Mouse (Mus musculus): ENCODE measurements around the gene Lage3. TPM values are rescaled to one million over a fixed set of nuclear protein-coding genes. Genes with fewer than 3 reads are reported as not detected.
"Not testable (repeated sequence)": the region's sequence is repeated elsewhere in the genome, so short reads cannot be mapped to it uniquely, and the experiment has no call there.

The Lage3 gene
- polyA plus RNA-seq, 1 experiment from 2014 or later, result 114 TPM

- Histone ChIP-seq H3K36me3 (ENCODE audit: insufficient read depth) (no peaks in the 10 kb centered on the region), H3K9ac (peak overlapping the region; percentile 77), H3K9me3 (ENCODE audit: low read depth, low read length) (no peaks in the 10 kb centered on the region), H3K4me2 (peak overlapping the region; percentile 59), H3K27ac (ENCODE audit: low read depth) (peak overlapping the region; percentile 73), H3K4me1 (ENCODE audit: insufficient read depth) (no peaks in the 10 kb centered on the region), H3K27me3 (ENCODE audit: insufficient read depth, low read length) (no peaks in the 10 kb centered on the region), H3K4me3 (ENCODE audit: low read depth, low read length) (peak overlapping the region; percentile 57)
- 10% methylated on average over 36 of the region's 49 CpGs for WGBS
- TF ChIP-seq CTCF (IDR thresholded peaks at IDR 0.05; ENCODE audit: low read depth), result peak; percentile 47
- peak; percentile 81 for ATAC-seq (ENCODE audit: insufficient read depth)
- peak; percentile 82 for DNase-seq
Measured at GRCm38 (mm10) chrX:74368209-74368909, 14.9 kb upstream of the Lage3 start.

- H3K4me1 ChIP-seq (ENCODE audit: insufficient read depth), result no peaks in the 10 kb centered on the region
- no peak for TF ChIP-seq CTCF (IDR thresholded peaks at IDR 0.05; ENCODE audit: low read depth)
- no peaks in the 10 kb centered on the region for H3K36me3 ChIP-seq (ENCODE audit: insufficient read depth)
- peak overlapping the region; percentile 77 for H3K9ac ChIP-seq
- H3K4me3 ChIP-seq (ENCODE audit: low read depth, low read length), result peak overlapping the region; percentile 57
- peak overlapping the region; percentile 59 for H3K4me2 ChIP-seq
- 57% methylated on average over 10 of the region's 10 CpGs for WGBS
- DNase-seq (no peak), ATAC-seq (ENCODE audit: insufficient read depth) (no peak)
- no peaks in the 10 kb centered on the region for H3K27me3 ChIP-seq (ENCODE audit: insufficient read depth, low read length)
- no peaks in the 10 kb centered on the region for H3K9me3 ChIP-seq (ENCODE audit: low read depth, low read length)
- H3K27ac ChIP-seq (ENCODE audit: low read depth), result no peak overlapping the region
Measured at GRCm38 (mm10) chrX:74367512-74367911, 14.1 kb upstream of the Lage3 start.

GRCm38 (mm10) chrX:74359171-74359570 lies 5.8 kb upstream of the Lage3 start:
- H3K9ac ChIP-seq, result no peak overlapping the region
- peak; percentile 30 for DNase-seq
- ATAC-seq (ENCODE audit: insufficient read depth), result no peak
- no peak for TF ChIP-seq CTCF (IDR thresholded peaks at IDR 0.05; ENCODE audit: low read depth)
- H3K4me1 ChIP-seq (ENCODE audit: insufficient read depth), result no peaks in the 10 kb centered on the region
- H3K27ac ChIP-seq (ENCODE audit: low read depth), result no peak overlapping the region
- no peak overlapping the region for H3K4me3 ChIP-seq (ENCODE audit: low read depth, low read length)
- H3K9me3 ChIP-seq (ENCODE audit: low read depth, low read length), result no peaks in the 10 kb centered on the region
- H3K36me3 ChIP-seq (ENCODE audit: insufficient read depth), result no peaks in the 10 kb centered on the region
- H3K4me2 ChIP-seq, result no peak overlapping the region
- WGBS, result 36% methylated on average over 11 of the region's 11 CpGs
- no peaks in the 10 kb centered on the region for H3K27me3 ChIP-seq (ENCODE audit: insufficient read depth, low read length)

- not testable (repeated sequence) for H3K27me3 ChIP-seq (ENCODE audit: insufficient read depth, low read length); DNase-seq; H3K4me1 ChIP-seq (ENCODE audit: insufficient read depth); H3K4me2 ChIP-seq; H3K4me3 ChIP-seq (ENCODE audit: low read depth, low read length); H3K27ac ChIP-seq (ENCODE audit: low read depth); ATAC-seq (ENCODE audit: insufficient read depth); H3K9ac ChIP-seq; H3K9me3 ChIP-seq (ENCODE audit: low read depth, low read length); H3K36me3 ChIP-seq (ENCODE audit: insufficient read depth)
- 77% methylated on average over 3 of the region's 3 CpGs for WGBS
Measured at GRCm38 (mm10) chrX:74357069-74357468, 3.7 kb upstream of the Lage3 start.

GRCm38 (mm10) chrX:74352645-74353466 lies 562 bp downstream of the Lage3 start:
- H3K27me3 ChIP-seq (ENCODE audit: insufficient read depth, low read length), result no peaks in the 10 kb centered on the region
- H3K9me3 ChIP-seq (ENCODE audit: low read depth, low read length), result no peaks in the 10 kb centered on the region
- H3K36me3 ChIP-seq (ENCODE audit: insufficient read depth), result no peaks in the 10 kb centered on the region
- H3K27ac ChIP-seq (ENCODE audit: low read depth), result no peak overlapping the region
- ATAC-seq (ENCODE audit: insufficient read depth) (peak; percentile 72), DNase-seq (peak; percentile 4)
- 20% methylated on average over 13 of the region's 13 CpGs for WGBS
- peak overlapping the region; percentile 47 for H3K4me3 ChIP-seq (ENCODE audit: low read depth, low read length)
- peak overlapping the region; percentile 48 for H3K9ac ChIP-seq
- peak overlapping the region; percentile 67 for H3K4me2 ChIP-seq
- H3K4me1 ChIP-seq (ENCODE audit: insufficient read depth), result no peaks in the 10 kb centered on the region
- TF ChIP-seq CTCF (IDR thresholded peaks at IDR 0.05; ENCODE audit: low read depth), result no peak

- H3K4me1 ChIP-seq (ENCODE audit: insufficient read depth), result no peaks in the 10 kb centered on the region
- WGBS, result 27% methylated on average over 2 of the region's 2 CpGs
- H3K9me3 ChIP-seq (ENCODE audit: low read depth, low read length), result no peaks in the 10 kb centered on the region
- H3K9ac ChIP-seq, result peak overlapping the region; percentile 56; the same call in 1 of the 2 replicates
- DNase-seq, result no peak
- peak overlapping the region; percentile 48 for H3K4me3 ChIP-seq (ENCODE audit: low read depth, low read length)
- no peak for ATAC-seq (ENCODE audit: insufficient read depth)
- 0 out of 2 replicates have a peak, but pooled peaks cover 13% of the 10 kb centered on the region for H3K36me3 ChIP-seq (ENCODE audit: insufficient read depth)
- H3K27me3 ChIP-seq (ENCODE audit: insufficient read depth, low read length), result no peaks in the 10 kb centered on the region
- TF ChIP-seq CTCF (IDR thresholded peaks at IDR 0.05; ENCODE audit: low read depth), result no peak
- H3K27ac ChIP-seq (ENCODE audit: low read depth), result no peak overlapping the region; the same call in 1 of the 2 replicates
- H3K4me2 ChIP-seq, result peak overlapping the region; percentile 69
Measured at GRCm38 (mm10) chrX:74330166-74330930, 23.1 kb downstream of the Lage3 start.

All from lung, embryonic 14.5 days (tissue).